27 mouse cellular contexts compared by ENCODE assay signal in genomic region chr13:5008296-5008695, GRCm38 (mm10).
"Had no signal": no experiment of that assay in that cellular context is flagged by ENCODE, and none has a peak within 500 bp of the region (broad histone marks: within the 10 kb centered on the region; RNA-seq: fewer than 3 reads in every experiment).

No protein-coding gene starts in this region.

- H3K9ac ChIP-seq: heart, embryonic 12.5 days; hindbrain, embryonic 13.5 days; intestine, embryonic 15.5 days; kidney, embryonic 15.5 days; limb, embryonic 12.5 days; liver, embryonic 13.5 days had no signal

- H3K4me1 ChIP-seq: heart, embryonic 10.5 days; heart, embryonic 12.5 days; intestine, embryonic 15.5 days; kidney, embryonic 15.5 days; limb, embryonic 10.5 days; limb, embryonic 12.5 days; liver, embryonic 13.5 days had no signal

- H3K27me3 ChIP-seq: heart, embryonic 12.5 days; hindbrain, embryonic 13.5 days; intestine, embryonic 15.5 days; kidney, embryonic 15.5 days; limb, embryonic 12.5 days; liver, embryonic 13.5 days had no signal

- H3K4me2 ChIP-seq: heart, embryonic 12.5 days; hindbrain, embryonic 13.5 days; intestine, embryonic 15.5 days; kidney, embryonic 15.5 days; limb, embryonic 12.5 days; liver, embryonic 11.5 days; liver, embryonic 13.5 days had no signal

- H3K36me3 ChIP-seq: heart, embryonic 10.5 days; heart, embryonic 12.5 days; hindbrain, embryonic 10.5 days; hindbrain, embryonic 13.5 days; intestine, embryonic 15.5 days; kidney, embryonic 15.5 days; limb, embryonic 10.5 days; limb, embryonic 12.5 days; liver, embryonic 13.5 days had no signal

- H3K9me3 ChIP-seq: heart, embryonic 10.5 days; heart, embryonic 12.5 days; hindbrain, embryonic 10.5 days; hindbrain, embryonic 13.5 days; intestine, embryonic 15.5 days; kidney, embryonic 15.5 days; limb, embryonic 10.5 days; limb, embryonic 12.5 days; liver, embryonic 13.5 days had no signal

- DNase-seq: gastrocnemius, adult 2 months; gastrocnemius, postnatal 10 days; gastrocnemius, postnatal 25 days; heart, adult 18-20 months; heart, postnatal 10 days; heart, postnatal 4 days; kidney, adult 2 months; kidney, adult 9 months; kidney, postnatal 10 days; kidney, postnatal 25 days; kidney, postnatal 4 days; liver; liver, embryonic 13.5 days had no signal

- H3K27ac ChIP-seq: gastrocnemius, adult 2 months; heart, embryonic 10.5 days; hindbrain, embryonic 10.5 days; hindbrain, embryonic 13.5 days; intestine, embryonic 15.5 days; kidney, embryonic 15.5 days; layer of hippocampus, adult 2 months; left cerebral cortex, adult 2 months; limb, embryonic 10.5 days; limb, embryonic 12.5 days; liver, embryonic 13.5 days had no signal

- H3K4me3 ChIP-seq: gastrocnemius, adult 2 months; heart, embryonic 10.5 days; heart, embryonic 12.5 days; hindbrain, embryonic 10.5 days; hindbrain, embryonic 13.5 days; intestine, embryonic 15.5 days; kidney, embryonic 15.5 days; layer of hippocampus, adult 2 months; left cerebral cortex, adult 2 months; limb, embryonic 10.5 days; limb, embryonic 12.5 days; liver, embryonic 13.5 days had no signal

- ATAC-seq: hindbrain, embryonic 16.5 days; inflammation-experienced regulatory T-cells, adult 6 months; intestine, embryonic 15.5 days; intestine, postnatal 0 days had no signal
